Mouse (Mus musculus): Measurements from ENCODE around the gene Atf6b. TPM values are rescaled to one million over a fixed set of nuclear protein-coding genes. Genes with fewer than 3 reads are reported as not detected.
A peak's percentile ranks its signal among the peaks of the same experiment; 100 is the strongest.

Gene Atf6b
- polyA plus RNA-seq, 1 experiment, result 31.3 TPM

DNA sequence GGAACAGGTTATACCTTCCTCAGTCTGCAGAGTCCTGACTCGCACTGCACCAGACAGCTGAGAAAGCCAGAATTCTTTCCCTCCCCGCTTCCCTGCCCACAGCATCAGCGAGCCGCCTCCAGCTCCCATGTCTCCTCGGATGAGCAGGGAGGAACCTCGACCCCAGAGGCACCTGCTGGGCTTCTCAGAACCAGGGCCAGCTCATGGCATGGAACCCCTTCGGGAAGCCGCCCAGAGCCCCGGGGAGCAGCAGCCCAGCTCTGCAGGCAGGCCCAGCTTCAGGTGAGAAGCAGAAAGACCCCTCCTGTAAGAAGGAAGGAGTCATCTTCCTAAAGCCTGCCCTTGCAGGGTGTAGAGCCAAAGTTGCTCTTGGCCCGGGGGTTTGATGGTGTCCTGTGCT, 5.6 kb downstream of the Atf6b start:
- Histone ChIP-seq H3K36me3 (ENCODE audit: control insufficient read depth, insufficient read depth, low read length, poor library complexity, severe bottlenecking) (peaks cover 9% of the 10 kb centered on the region; the same call in 1 of the 2 replicates), H3K27me3 (ENCODE audit: control insufficient read depth, insufficient read depth, low read length, poor library complexity, severe bottlenecking) (no peaks in the 10 kb centered on the region), H3K27ac (ENCODE audit: insufficient read depth, low read length) (no peak overlapping the region), H3K4me3 (ENCODE audit: low read depth, low read length) (no peak overlapping the region), H3K9ac (ENCODE audit: low read depth, poor library complexity, severe bottlenecking) (no peak overlapping the region), H3K9me3 (replicated peaks; ENCODE audit: control insufficient read depth, insufficient read depth, low read length, poor library complexity, severe bottlenecking) (no peaks in the 10 kb centered on the region), H3K4me1 (ENCODE audit: control insufficient read depth, insufficient read depth, low read length) (no peaks in the 10 kb centered on the region)
- no peak for TF ChIP-seq CTCF (IDR thresholded peaks at IDR 0.05; ENCODE audit: low read depth, low read length)
- TF ChIP-seq EP300 (IDR thresholded peaks at IDR 0.05; ENCODE audit: insufficient read depth, low read depth, low read length), result no peak
- TF ChIP-seq POLR2A (IDR thresholded peaks at IDR 0.05; ENCODE audit: insufficient read depth, low read length), result no peak

GRCm38 (mm10) chr17:34652985-34653384, 6.0 kb downstream of the Atf6b start:
- H3K27me3 ChIP-seq (ENCODE audit: control insufficient read depth, insufficient read depth, low read length, poor library complexity, severe bottlenecking), result no peaks in the 10 kb centered on the region
- H3K4me1 ChIP-seq (ENCODE audit: control insufficient read depth, insufficient read depth, low read length), result no peaks in the 10 kb centered on the region
- no peak for TF ChIP-seq EP300 (IDR thresholded peaks at IDR 0.05; ENCODE audit: insufficient read depth, low read depth, low read length)
- no peak for TF ChIP-seq POLR2A (IDR thresholded peaks at IDR 0.05; ENCODE audit: insufficient read depth, low read length)
- TF ChIP-seq CTCF (IDR thresholded peaks at IDR 0.05; ENCODE audit: low read depth, low read length), result no peak
- no peaks in the 10 kb centered on the region for H3K9me3 ChIP-seq (replicated peaks; ENCODE audit: control insufficient read depth, insufficient read depth, low read length, poor library complexity, severe bottlenecking)
- H3K36me3 ChIP-seq (ENCODE audit: control insufficient read depth, insufficient read depth, low read length, poor library complexity, severe bottlenecking), result peaks cover 9% of the 10 kb centered on the region; the same call in 1 of the 2 replicates
- H3K4me3 ChIP-seq (ENCODE audit: low read depth, low read length), result no peak overlapping the region
- no peak overlapping the region for H3K9ac ChIP-seq (ENCODE audit: low read depth, poor library complexity, severe bottlenecking)
- no peak overlapping the region for H3K27ac ChIP-seq (ENCODE audit: insufficient read depth, low read length)

DNA sequence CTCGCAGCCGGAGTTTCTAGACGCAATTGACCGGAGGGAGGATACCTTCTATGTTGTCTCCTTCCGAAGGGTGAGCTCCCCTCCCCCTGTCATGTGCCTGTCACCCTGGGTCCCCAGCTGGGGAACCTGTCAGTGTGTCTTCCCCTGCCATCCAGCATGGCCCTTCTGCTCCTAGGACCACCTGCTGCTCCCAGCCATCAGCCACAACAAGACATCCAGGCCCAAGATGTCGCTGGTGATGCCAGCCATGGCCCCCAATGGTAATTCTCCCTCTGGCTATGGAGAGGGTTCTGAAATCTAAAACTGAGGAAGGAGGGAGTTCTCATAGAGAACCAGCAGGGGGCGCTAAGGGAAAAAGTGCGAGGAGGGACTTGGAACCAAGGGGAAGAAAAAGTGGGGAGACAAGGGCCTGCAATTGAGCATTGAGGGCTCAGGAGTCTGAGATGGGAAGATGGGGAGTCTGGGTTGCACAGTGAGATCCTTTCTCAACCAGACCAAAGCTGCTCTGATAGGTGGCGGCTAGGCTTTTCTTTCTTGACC, 6.9 kb downstream of the Atf6b start:
- no peaks in the 10 kb centered on the region for H3K27me3 ChIP-seq (ENCODE audit: control insufficient read depth, insufficient read depth, low read length, poor library complexity, severe bottlenecking)
- no peak overlapping the region for H3K27ac ChIP-seq (ENCODE audit: insufficient read depth, low read length)
- H3K4me3 ChIP-seq (ENCODE audit: low read depth, low read length), result no peak overlapping the region
- no peak overlapping the region for H3K9ac ChIP-seq (ENCODE audit: low read depth, poor library complexity, severe bottlenecking)
- H3K9me3 ChIP-seq (replicated peaks; ENCODE audit: control insufficient read depth, insufficient read depth, low read length, poor library complexity, severe bottlenecking), result no peaks in the 10 kb centered on the region
- TF ChIP-seq CTCF (IDR thresholded peaks at IDR 0.05; ENCODE audit: low read depth, low read length), result peak; percentile 40
- TF ChIP-seq POLR2A (IDR thresholded peaks at IDR 0.05; ENCODE audit: insufficient read depth, low read length), result no peak
- H3K4me1 ChIP-seq (ENCODE audit: control insufficient read depth, insufficient read depth, low read length), result no peaks in the 10 kb centered on the region
- H3K36me3 ChIP-seq (ENCODE audit: control insufficient read depth, insufficient read depth, low read length, poor library complexity, severe bottlenecking), result peaks cover 9% of the 10 kb centered on the region; the same call in 1 of the 2 replicates

DNA sequence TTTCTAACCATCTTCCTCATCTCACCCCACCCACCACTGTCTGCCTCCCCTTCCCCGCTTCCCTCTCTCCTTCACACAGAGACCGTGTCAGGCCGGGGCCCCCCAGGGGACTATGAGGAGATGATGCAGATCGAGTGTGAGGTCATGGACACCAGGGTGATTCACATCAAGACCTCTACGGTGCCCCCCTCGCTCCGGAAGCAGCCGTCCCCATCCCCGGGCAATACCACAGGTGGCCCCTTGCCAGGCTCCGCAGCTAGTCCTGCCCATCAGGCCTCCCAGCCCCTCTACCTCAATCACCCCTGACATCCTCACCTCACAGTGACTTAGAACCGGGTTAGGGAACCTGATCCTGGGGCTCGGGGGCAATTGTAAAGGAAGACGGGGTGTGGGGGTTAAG, 7.4 kb downstream of the Atf6b start:
- Histone ChIP-seq H3K9ac (ENCODE audit: low read depth, poor library complexity, severe bottlenecking) (no peak overlapping the region), H3K27me3 (ENCODE audit: control insufficient read depth, insufficient read depth, low read length, poor library complexity, severe bottlenecking) (no peaks in the 10 kb centered on the region), H3K9me3 (replicated peaks; ENCODE audit: control insufficient read depth, insufficient read depth, low read length, poor library complexity, severe bottlenecking) (no peaks in the 10 kb centered on the region), H3K27ac (ENCODE audit: insufficient read depth, low read length) (no peak overlapping the region), H3K4me1 (ENCODE audit: control insufficient read depth, insufficient read depth, low read length) (no peaks in the 10 kb centered on the region), H3K4me3 (ENCODE audit: low read depth, low read length) (no peak overlapping the region), H3K36me3 (ENCODE audit: control insufficient read depth, insufficient read depth, low read length, poor library complexity, severe bottlenecking) (peaks cover 6% of the 10 kb centered on the region; the same call in 1 of the 2 replicates)
- TF ChIP-seq CTCF (IDR thresholded peaks at IDR 0.05; ENCODE audit: low read depth, low read length) (no peak), EP300 (IDR thresholded peaks at IDR 0.05; ENCODE audit: insufficient read depth, low read depth, low read length) (no peak), POLR2A (IDR thresholded peaks at IDR 0.05; ENCODE audit: insufficient read depth, low read length) (no peak)

- TF ChIP-seq POLR2A (IDR thresholded peaks at IDR 0.05; ENCODE audit: insufficient read depth, low read length), result no peak
- no peak for TF ChIP-seq EP300 (IDR thresholded peaks at IDR 0.05; ENCODE audit: insufficient read depth, low read depth, low read length)
- TF ChIP-seq CTCF (IDR thresholded peaks at IDR 0.05; ENCODE audit: low read depth, low read length), result no peak
- no peaks in the 10 kb centered on the region for H3K9me3 ChIP-seq (replicated peaks; ENCODE audit: control insufficient read depth, insufficient read depth, low read length, poor library complexity, severe bottlenecking)
- H3K9ac ChIP-seq (ENCODE audit: low read depth, poor library complexity, severe bottlenecking), result no peak overlapping the region
- H3K27me3 ChIP-seq (ENCODE audit: control insufficient read depth, insufficient read depth, low read length, poor library complexity, severe bottlenecking), result no peaks in the 10 kb centered on the region
- no peak overlapping the region for H3K4me3 ChIP-seq (ENCODE audit: low read depth, low read length)
- no peak overlapping the region for H3K27ac ChIP-seq (ENCODE audit: insufficient read depth, low read length)
- H3K4me1 ChIP-seq (ENCODE audit: control insufficient read depth, insufficient read depth, low read length), result no peaks in the 10 kb centered on the region
- peaks cover 5% of the 10 kb centered on the region; the same call in 1 of the 2 replicates for H3K36me3 ChIP-seq (ENCODE audit: control insufficient read depth, insufficient read depth, low read length, poor library complexity, severe bottlenecking)
Observed at GRCm38 (mm10) chr17:34655160-34655559, 8.2 kb downstream of the Atf6b start.

DNA sequence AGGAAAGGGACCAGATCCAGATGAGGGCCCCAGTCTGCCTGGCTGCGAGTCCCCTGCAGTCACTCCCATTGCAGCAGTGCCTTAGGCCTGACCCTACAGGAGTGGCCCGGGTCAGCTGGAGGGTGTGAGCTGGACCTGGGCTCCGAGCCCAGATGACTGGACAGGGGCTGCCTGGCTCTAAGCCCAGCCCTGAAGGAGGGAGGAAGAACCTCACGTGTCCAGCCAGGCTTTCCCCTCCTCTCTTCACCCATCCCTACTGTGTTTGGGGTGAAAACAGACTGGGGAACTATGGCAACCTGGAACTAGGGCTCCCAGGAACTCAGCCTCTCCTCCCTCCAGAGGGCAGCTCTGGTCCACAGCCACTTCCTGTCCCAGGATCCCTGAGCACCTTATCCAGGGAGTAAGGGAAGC, 8.6 kb downstream of the Atf6b start:
- H3K4me1 ChIP-seq (ENCODE audit: control insufficient read depth, insufficient read depth, low read length), result no peaks in the 10 kb centered on the region
- no peak overlapping the region for H3K27ac ChIP-seq (ENCODE audit: insufficient read depth, low read length)
- TF ChIP-seq POLR2A (IDR thresholded peaks at IDR 0.05; ENCODE audit: insufficient read depth, low read length) (no peak), EP300 (IDR thresholded peaks at IDR 0.05; ENCODE audit: insufficient read depth, low read depth, low read length) (no peak), CTCF (IDR thresholded peaks at IDR 0.05; ENCODE audit: low read depth, low read length) (no peak)
- H3K36me3 ChIP-seq (ENCODE audit: control insufficient read depth, insufficient read depth, low read length, poor library complexity, severe bottlenecking), result peaks cover 5% of the 10 kb centered on the region; the same call in 1 of the 2 replicates
- H3K9ac ChIP-seq (ENCODE audit: low read depth, poor library complexity, severe bottlenecking), result no peak overlapping the region
- H3K4me3 ChIP-seq (ENCODE audit: low read depth, low read length), result no peak overlapping the region
- no peaks in the 10 kb centered on the region for H3K27me3 ChIP-seq (ENCODE audit: control insufficient read depth, insufficient read depth, low read length, poor library complexity, severe bottlenecking)
- no peaks in the 10 kb centered on the region for H3K9me3 ChIP-seq (replicated peaks; ENCODE audit: control insufficient read depth, insufficient read depth, low read length, poor library complexity, severe bottlenecking)
